Mouse (Mus musculus): ENCODE measurements around the gene Txndc5.

Txndc5 gene

DNA sequence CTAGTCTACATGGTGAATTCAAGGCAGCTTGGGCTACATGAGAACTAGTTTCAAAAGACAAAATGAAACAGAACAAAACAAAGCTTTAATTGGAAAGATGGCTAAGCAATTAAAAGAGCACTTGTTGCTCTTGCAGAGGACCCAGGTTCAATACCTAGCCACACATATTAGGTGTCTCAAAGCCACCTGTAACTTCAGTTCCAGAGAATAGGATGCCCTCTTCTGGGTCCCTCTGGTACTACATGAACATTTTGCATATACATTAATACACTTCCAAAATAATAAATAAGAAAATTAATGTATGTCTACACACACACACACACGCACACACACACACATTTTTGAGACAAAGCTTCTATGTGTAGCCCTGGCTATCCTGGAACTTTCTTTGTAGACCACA is 65.2 kb downstream of the Txndc5 start:
- no peak for DNase-seq (ENCODE audit: low read depth, low spot score)

- no peak for DNase-seq (ENCODE audit: low read depth, low spot score)
Measured at GRCm38 (mm10) chr13:38451446-38451845, 77.2 kb downstream of the Txndc5 start.

Measured in CD4-positive helper T cell, adult 2 months (primary cell).